Mouse (Mus musculus): Measurements from ENCODE around the gene BC048679. TPM values are rescaled to one million over a fixed set of nuclear protein-coding genes. Genes with fewer than 3 reads are reported as not detected.

The BC048679 gene
- total RNA-seq (2023): not detected

DNA sequence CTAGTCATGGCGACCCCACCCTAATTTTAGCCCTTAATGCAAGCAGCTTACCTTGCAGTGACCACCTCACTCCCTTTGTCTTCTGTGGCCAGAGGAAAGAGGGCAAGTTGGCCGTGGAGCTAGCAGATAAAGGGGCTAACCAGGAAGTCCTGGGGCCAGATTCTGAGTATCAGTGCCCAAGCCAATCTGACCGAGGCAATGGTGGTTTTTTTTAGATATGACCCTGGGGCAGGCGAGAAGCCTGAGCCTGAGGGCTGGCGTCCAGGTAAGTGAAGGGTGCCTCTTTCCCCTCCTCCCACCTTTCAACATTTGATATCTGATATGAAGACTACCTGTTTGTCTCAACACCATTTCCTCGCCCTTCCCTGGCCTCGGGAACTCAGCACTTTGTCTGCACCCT is at the start of gene BC048679:
TSS of gene BC048679 (minus strand) at position 101 of the 400 bp plus-strand sequence.

GRCm38 (mm10) chr7:81493331-81494021 is 4.6 kb downstream of the BC048679 start, which contains the start of gene Ap3b2:
Gene Ap3b2 (minus strand): TSS chr7:81493925.

GRCm38 (mm10) chr7:81455155-81455651 is 42.9 kb downstream of the BC048679 start, which contains the start of gene Cpeb1:
Gene Cpeb1 (minus strand): TSS chr7:81455465.

Other genes with a start within 250 kb of the BC048679 start
- 3,037 TPM for gene Rps17, start 153.0 kb downstream of the BC048679 start, total RNA-seq (2023)
- not detected for gene Cpeb1, start 42.8 kb downstream of the BC048679 start, total RNA-seq (2023)
- gene Ap3b2, start 4.4 kb downstream of the BC048679 start, total RNA-seq (2023): not detected
- 1.0 TPM for gene Fsd2, start 68.7 kb upstream of the BC048679 start, total RNA-seq (2023)
- gene Whamm, start 73.0 kb upstream of the BC048679 start, total RNA-seq (2023): 30.5 TPM
- gene Homer2, start 209.2 kb upstream of the BC048679 start, total RNA-seq (2023): not detected

All from CD8-positive naive resting alpha-beta T cell, adult 57 days (primary cell).